Mouse (Mus musculus): ENCODE measurements around the gene Ctnnb1. TPM values are rescaled to one million over a fixed set of nuclear protein-coding genes. Genes with fewer than 3 reads are reported as not detected.

Gene Ctnnb1
- total and polyA plus RNA-seq, 2 experiments from 2014 or later, result 214 to 857 TPM

GRCm38 (mm10) chr9:120933587-120933885 lies 4.5 kb downstream of the Ctnnb1 start:
- DNase-seq (ENCODE audit: low spot score) (peak; percentile 21), ATAC-seq (ENCODE audit: insufficient read depth, low read depth) (peak; percentile 76)
- Histone ChIP-seq H3K4me1 (ENCODE audit: control insufficient read depth, insufficient read depth) (peaks cover 29% of the 10 kb centered on the region), H3K4me2 (ENCODE audit: low read depth, low read length) (peak overlapping the region; percentile 70), H3K9me3 (replicated peaks; ENCODE audit: control insufficient read depth, low read length) (no peaks in the 10 kb centered on the region), H3K36me3 (replicated peaks; ENCODE audit: control insufficient read depth, insufficient read depth, low read length) (no peaks in the 10 kb centered on the region), H3K9ac (replicated peaks; ENCODE audit: low read depth, low read length) (peak overlapping the region; percentile 86), H3K27ac (ENCODE audit: low read depth) (peak overlapping the region; percentile 97), H3K27me3 (ENCODE audit: control insufficient read depth, insufficient read depth, low read length) (no peaks in the 10 kb centered on the region), H3K4me3 (ENCODE audit: low read depth, low read length) (peak overlapping the region; percentile 93)
- TF ChIP-seq CTCF (IDR thresholded peaks at IDR 0.05; ENCODE audit: low read depth), result no peak
- 1% methylated on average over 48 of the region's 58 CpGs for WGBS

GRCm38 (mm10) chr9:120933886-120934758 lies 5.1 kb downstream of the Ctnnb1 start:
- WGBS, result under 1% methylated on average over 56 of the region's 57 CpGs
- no peaks in the 10 kb centered on the region for H3K9me3 ChIP-seq (replicated peaks; ENCODE audit: control insufficient read depth, low read length)
- H3K27ac ChIP-seq (ENCODE audit: low read depth), result peak overlapping the region; percentile 97
- TF ChIP-seq CTCF (IDR thresholded peaks at IDR 0.05; ENCODE audit: low read depth), result no peak
- no peak for TF ChIP-seq EP300 (IDR thresholded peaks at IDR 0.05; ENCODE audit: low read depth)
- peak overlapping the region; percentile 86 for H3K9ac ChIP-seq (replicated peaks; ENCODE audit: low read depth, low read length)
- peak; percentile 30 for DNase-seq (ENCODE audit: low spot score)
- peaks cover 29% of the 10 kb centered on the region for H3K4me1 ChIP-seq (ENCODE audit: control insufficient read depth, insufficient read depth)
- peak overlapping the region; percentile 70 for H3K4me2 ChIP-seq (ENCODE audit: low read depth, low read length)
- H3K27me3 ChIP-seq (ENCODE audit: control insufficient read depth, insufficient read depth, low read length), result no peaks in the 10 kb centered on the region
- peak; percentile 7; the same call in 1 of the 2 replicates for ATAC-seq (ENCODE audit: insufficient read depth, low read depth)
- no peaks in the 10 kb centered on the region for H3K36me3 ChIP-seq (replicated peaks; ENCODE audit: control insufficient read depth, insufficient read depth, low read length)
- peak overlapping the region; percentile 93 for H3K4me3 ChIP-seq (ENCODE audit: low read depth, low read length)

GRCm38 (mm10) chr9:120934821-120935633 lies 6.0 kb downstream of the Ctnnb1 start:
- Histone ChIP-seq H3K36me3 (replicated peaks; ENCODE audit: control insufficient read depth, insufficient read depth, low read length) (0 out of 2 replicates have a peak, but pooled peaks cover 1% of the 10 kb centered on the region), H3K27me3 (ENCODE audit: control insufficient read depth, insufficient read depth, low read length) (no peaks in the 10 kb centered on the region), H3K4me2 (ENCODE audit: low read depth, low read length) (peak overlapping the region; percentile 70), H3K9ac (replicated peaks; ENCODE audit: low read depth, low read length) (peak overlapping the region; percentile 86), H3K4me1 (ENCODE audit: control insufficient read depth, insufficient read depth) (peaks cover 29% of the 10 kb centered on the region), H3K4me3 (ENCODE audit: low read depth, low read length) (peak overlapping the region; percentile 93), H3K27ac (ENCODE audit: low read depth) (peak overlapping the region; percentile 97; the same call in 1 of the 2 replicates), H3K9me3 (replicated peaks; ENCODE audit: control insufficient read depth, low read length) (no peaks in the 10 kb centered on the region)
- TF ChIP-seq EP300 (IDR thresholded peaks at IDR 0.05; ENCODE audit: low read depth) (no peak), CTCF (IDR thresholded peaks at IDR 0.05; ENCODE audit: low read depth) (no peak)
- DNase-seq (ENCODE audit: low spot score) (no peak), ATAC-seq (ENCODE audit: insufficient read depth, low read depth) (no peak)
- WGBS, result 4% methylated on average over 14 of the region's 14 CpGs

GRCm38 (mm10) chr9:120935634-120935922 lies 6.6 kb downstream of the Ctnnb1 start:
- DNase-seq (ENCODE audit: low spot score) (no peak), ATAC-seq (ENCODE audit: insufficient read depth, low read depth) (no peak)
- H3K36me3 ChIP-seq (replicated peaks; ENCODE audit: control insufficient read depth, insufficient read depth, low read length), result 0 out of 2 replicates have a peak, but pooled peaks cover 5% of the 10 kb centered on the region
- no peaks in the 10 kb centered on the region for H3K9me3 ChIP-seq (replicated peaks; ENCODE audit: control insufficient read depth, low read length)
- H3K4me3 ChIP-seq (ENCODE audit: low read depth, low read length), result peak overlapping the region; percentile 93
- H3K27ac ChIP-seq (ENCODE audit: low read depth), result peak overlapping the region; percentile 4; the same call in 1 of the 2 replicates
- H3K9ac ChIP-seq (replicated peaks; ENCODE audit: low read depth, low read length), result peak overlapping the region; percentile 86
- no peaks in the 10 kb centered on the region for H3K27me3 ChIP-seq (ENCODE audit: control insufficient read depth, insufficient read depth, low read length)
- peaks cover 29% of the 10 kb centered on the region for H3K4me1 ChIP-seq (ENCODE audit: control insufficient read depth, insufficient read depth)
- WGBS, result 2% methylated on average over 4 of the region's 4 CpGs
- TF ChIP-seq EP300 (IDR thresholded peaks at IDR 0.05; ENCODE audit: low read depth), result no peak
- TF ChIP-seq CTCF (IDR thresholded peaks at IDR 0.05; ENCODE audit: low read depth), result no peak
- H3K4me2 ChIP-seq (ENCODE audit: low read depth, low read length), result peak overlapping the region; percentile 70

- 0 out of 2 replicates have a peak overlapping the region, but pooled peaks have one; percentile 18 for H3K9ac ChIP-seq (replicated peaks; ENCODE audit: low read depth, low read length)
- H3K4me1 ChIP-seq (ENCODE audit: control insufficient read depth, insufficient read depth), result peaks cover 36% of the 10 kb centered on the region
- H3K27me3 ChIP-seq (ENCODE audit: control insufficient read depth, insufficient read depth, low read length), result no peaks in the 10 kb centered on the region
Observed at GRCm38 (mm10) chr9:120936351-120936750, 7.3 kb downstream of the Ctnnb1 start.

More at GRCm38 (mm10) chr9:120936351-120936750, 7.3 kb downstream of the Ctnnb1 start:
- Histone ChIP-seq H3K4me2 (ENCODE audit: low read depth, low read length) (peak overlapping the region; percentile 70), H3K9me3 (replicated peaks; ENCODE audit: control insufficient read depth, low read length) (no peaks in the 10 kb centered on the region), H3K27ac (ENCODE audit: low read depth) (no peak overlapping the region), H3K36me3 (replicated peaks; ENCODE audit: control insufficient read depth, insufficient read depth, low read length) (0 out of 2 replicates have a peak, but pooled peaks cover 9% of the 10 kb centered on the region), H3K4me3 (ENCODE audit: low read depth, low read length) (peak overlapping the region; percentile 93)
- ATAC-seq (ENCODE audit: insufficient read depth, low read depth) (no peak), DNase-seq (ENCODE audit: low spot score) (peak; percentile 74)
- peak; percentile 72 for TF ChIP-seq CTCF (IDR thresholded peaks at IDR 0.05; ENCODE audit: low read depth)
- TF ChIP-seq EP300 (IDR thresholded peaks at IDR 0.05; ENCODE audit: low read depth), result no peak
- 11% methylated on average over 8 of the region's 8 CpGs for WGBS

Data from heart, postnatal 0 days (tissue).